In genomic region chr14:72292656-72293299, GRCm38 (mm10) we compare ENCODE assay signal across 9 mouse cellular contexts.
A peak's percentile ranks its signal among the peaks of the same experiment; 100 is the strongest.
DNase-seq lines count a peak whose midpoint lies in the region; ATAC-seq and TF ChIP-seq lines count a peak whose summit lies in the region.
"Had no signal": no experiment of that assay in that cellular context is flagged by ENCODE, and none has a peak within 500 bp of the region (broad histone marks: within the 10 kb centered on the region; RNA-seq: fewer than 3 reads in every experiment).

No protein-coding gene starts in this region.

- H3K27me3 ChIP-seq in hindbrain, postnatal 0 days (ENCODE audit: insufficient read depth, low read length), result no peaks in the 10 kb centered on the region
- no peaks in the 10 kb centered on the region for H3K27me3 ChIP-seq in hindbrain, embryonic 12.5 days
- 0 out of 2 replicates have a peak, but pooled peaks cover 4% of the 10 kb centered on the region for H3K27me3 ChIP-seq in lung, embryonic 14.5 days (ENCODE audit: insufficient read depth, low read length)
- no peaks in the 10 kb centered on the region for H3K27me3 ChIP-seq in thymus, adult 2 months (ENCODE audit: control insufficient read depth, insufficient read depth, low read length)

- TF ChIP-seq CTCF in hindbrain, postnatal 0 days (IDR thresholded peaks at IDR 0.05; ENCODE audit: low read depth), result no peak
- no peak for TF ChIP-seq CTCF in lung, embryonic 14.5 days (IDR thresholded peaks at IDR 0.05; ENCODE audit: low read depth)
- TF ChIP-seq CTCF in thymus, adult 2 months (IDR thresholded peaks at IDR 0.05; ENCODE audit: borderline replicate concordance, control insufficient read depth, extremely low read depth, insufficient read depth, low read length, poor library complexity), result no peak

- 0 out of 2 replicates have a peak, but pooled peaks have one; percentile 18 for ATAC-seq in hindbrain, postnatal 0 days
- ATAC-seq in hindbrain, embryonic 12.5 days (ENCODE audit: low FRiP score), result no peak
- no peak for ATAC-seq in lung, embryonic 14.5 days (ENCODE audit: insufficient read depth)
- ATAC-seq in megakaryocyte progenitor cell, adult 5-6 weeks (replicated peaks; ENCODE audit: poor library complexity), result no peak

- WGBS in hindbrain, postnatal 0 days, result 68% methylated on average over 7 of the region's 7 CpGs
- WGBS in hindbrain, embryonic 12.5 days, result 72% methylated on average over 7 of the region's 7 CpGs
- 73% methylated on average over 7 of the region's 7 CpGs for WGBS in lung, embryonic 14.5 days
- WGBS in thymus, adult 2 months, result 94% methylated on average over 7 of the region's 7 CpGs

- no peak overlapping the region for H3K9ac ChIP-seq in hindbrain, postnatal 0 days (replicated peaks; ENCODE audit: low read length)
- no peak overlapping the region for H3K9ac ChIP-seq in hindbrain, embryonic 12.5 days
- no peak overlapping the region for H3K9ac ChIP-seq in lung, embryonic 14.5 days
- H3K9ac ChIP-seq: forebrain, postnatal 0 days had no signal

- H3K4me1 ChIP-seq in hindbrain, postnatal 0 days (ENCODE audit: insufficient read depth, low read length), result no peaks in the 10 kb centered on the region
- peaks cover 2% of the 10 kb centered on the region; the same call in 1 of the 2 replicates for H3K4me1 ChIP-seq in hindbrain, embryonic 12.5 days
- H3K4me1 ChIP-seq in lung, embryonic 14.5 days (ENCODE audit: insufficient read depth), result no peaks in the 10 kb centered on the region
- H3K4me1 ChIP-seq in thymus, adult 2 months (replicated peaks; ENCODE audit: control insufficient read depth, insufficient read depth, low read length), result no peaks in the 10 kb centered on the region

- H3K9me3 ChIP-seq in hindbrain, postnatal 0 days (ENCODE audit: low read length), result no peaks in the 10 kb centered on the region
- H3K9me3 ChIP-seq in hindbrain, embryonic 12.5 days (replicated peaks), result no peaks in the 10 kb centered on the region
- H3K9me3 ChIP-seq in lung, embryonic 14.5 days (ENCODE audit: low read depth, low read length), result no peaks in the 10 kb centered on the region

- no peaks in the 10 kb centered on the region for H3K36me3 ChIP-seq in hindbrain, postnatal 0 days (ENCODE audit: insufficient read depth, low read length)
- H3K36me3 ChIP-seq in hindbrain, embryonic 12.5 days, result no peaks in the 10 kb centered on the region
- no peaks in the 10 kb centered on the region for H3K36me3 ChIP-seq in lung, embryonic 14.5 days (ENCODE audit: insufficient read depth)
- no peaks in the 10 kb centered on the region for H3K36me3 ChIP-seq in thymus, adult 2 months (ENCODE audit: control insufficient read depth, insufficient read depth, low read length)

- TF ChIP-seq POLR2A in thymus, adult 2 months (IDR thresholded peaks at IDR 0.05; ENCODE audit: control insufficient read depth, extremely low read depth, insufficient read depth, low read length, poor library complexity), result no peak

- H3K4me3 ChIP-seq in hindbrain, postnatal 0 days (ENCODE audit: low read length), result no peak overlapping the region
- no peak overlapping the region for H3K4me3 ChIP-seq in hindbrain, embryonic 12.5 days
- no peak overlapping the region for H3K4me3 ChIP-seq in lung, embryonic 14.5 days (ENCODE audit: low read depth, low read length)
- no peak overlapping the region for H3K4me3 ChIP-seq in thymus, adult 2 months (ENCODE audit: control insufficient read depth, insufficient read depth, low read length)

- H3K4me2 ChIP-seq in hindbrain, postnatal 0 days (ENCODE audit: low read depth, low read length), result no peak overlapping the region
- no peak overlapping the region for H3K4me2 ChIP-seq in hindbrain, embryonic 12.5 days (replicated peaks)
- H3K4me2 ChIP-seq in lung, embryonic 14.5 days, result no peak overlapping the region

- DNase-seq in adrenal gland, adult (ENCODE audit: inconsistent age in 2 of 2, low spot score in 1 of 2), result peak; percentile 36 to 42
- no peak for DNase-seq in adrenal gland, adult 18-20 months (ENCODE audit: low spot score in 2 of 2)
- DNase-seq in hindbrain, postnatal 0 days (ENCODE audit: low spot score), result peak; percentile 42
- peak; percentile 60 for DNase-seq in Muller cell, postnatal 12 days (ENCODE audit: inconsistent ontology term)
- peak; percentile 7 for DNase-seq in lung, embryonic 14.5 days
- no peak for DNase-seq in thymus, adult 2 months
- DNase-seq: forebrain, postnatal 0 days had no signal

- no peak overlapping the region for H3K27ac ChIP-seq in hindbrain, postnatal 0 days
- H3K27ac ChIP-seq in hindbrain, embryonic 12.5 days, result no peak overlapping the region
- no peak overlapping the region for H3K27ac ChIP-seq in lung, embryonic 14.5 days (ENCODE audit: low read depth)
- H3K27ac ChIP-seq in thymus, adult 2 months (ENCODE audit: control insufficient read depth, insufficient read depth, low read length), result no peak overlapping the region

Comparison
In these comparisons a context has a peak if more than half of its experiments do, and no peak if none do; other contexts are left out.
1. DNase-seq: peak in adrenal gland, adult (2 of 2), hindbrain, postnatal 0 days (single experiment), Muller cell, postnatal 12 days (single experiment) and lung, embryonic 14.5 days (single experiment); none in adrenal gland, adult 18-20 months (0 of 2) and thymus, adult 2 months (single experiment).